Mouse (Mus musculus) c-Kit-positive CD71-positive TER-119-positive erythroid progenitor cells, embryonic 14.5 days (primary cell): ENCODE measurements around the gene Pik3c2b.

Experiments
- DNase-seq: peaks from one replicate; pipeline ENCODE4 v3.0.0-alpha.2; 2013; ENCODE audit warnings: low spot score

Gene Pik3c2b

GRCm38 (mm10) chr1:133073327-133073856, 27.9 kb downstream of the Pik3c2b start:
- no peak for DNase-seq

- DNase-seq = no peak
These were observed 29.1 kb downstream of the Pik3c2b start for GRCm38 (mm10) chr1:133074541-133074940.

GRCm38 (mm10) chr1:133075651-133076400, 30.4 kb downstream of the Pik3c2b start:
- no peak for DNase-seq

- DNase-seq = no peak
These were observed 31.4 kb downstream of the Pik3c2b start for GRCm38 (mm10) chr1:133076681-133077514.

GRCm38 (mm10) chr1:133077606-133078337, 32.3 kb downstream of the Pik3c2b start:
- DNase-seq = no peak

GRCm38 (mm10) chr1:133078338-133078727, 32.9 kb downstream of the Pik3c2b start:
- DNase-seq = no peak

- no peak for DNase-seq
These were observed 34.0 kb downstream of the Pik3c2b start for GRCm38 (mm10) chr1:133079509-133079908.

- DNase-seq = no peak
These were observed 34.7 kb downstream of the Pik3c2b start for GRCm38 (mm10) chr1:133080079-133080561.

- DNase-seq = no peak
These were observed 35.2 kb downstream of the Pik3c2b start for GRCm38 (mm10) chr1:133080717-133081116.

- DNase-seq = no peak
These were observed 37.6 kb downstream of the Pik3c2b start for GRCm38 (mm10) chr1:133083003-133083546.

- peak; percentile 51 for DNase-seq
These were observed 38.6 kb downstream of the Pik3c2b start for GRCm38 (mm10) chr1:133083942-133084625.

GRCm38 (mm10) chr1:133084708-133085416, 39.4 kb downstream of the Pik3c2b start:
- no peak for DNase-seq

GRCm38 (mm10) chr1:133085417-133085742, 39.9 kb downstream of the Pik3c2b start:
- DNase-seq = no peak

GRCm38 (mm10) chr1:133086804-133087203, 41.3 kb downstream of the Pik3c2b start:
- no peak for DNase-seq

- DNase-seq = peak; percentile 62
These were observed 41.9 kb downstream of the Pik3c2b start for GRCm38 (mm10) chr1:133087206-133087905.

GRCm38 (mm10) chr1:133088196-133088595, 42.7 kb downstream of the Pik3c2b start:
- no peak for DNase-seq

- DNase-seq = no peak
These were observed 43.9 kb downstream of the Pik3c2b start for GRCm38 (mm10) chr1:133089415-133089814.

GRCm38 (mm10) chr1:133090641-133091040, 45.2 kb downstream of the Pik3c2b start:
- DNase-seq = no peak

GRCm38 (mm10) chr1:133091483-133091882, 46.0 kb downstream of the Pik3c2b start:
- no peak for DNase-seq

- no peak for DNase-seq
These were observed 48.3 kb downstream of the Pik3c2b start for GRCm38 (mm10) chr1:133093719-133094118.
